Mouse (Mus musculus) B cell, adult 2 months (primary cell): Measurements from ENCODE around the gene Acot2.

Experiments
- DNase-seq, 2 experiments: peaks; one replicate each; pipeline ENCODE4 v3.0.0; 2022

The Acot2 gene

GRCm38 (mm10) chr12:84038691-84039111, 51.0 kb downstream of the Acot2 start, which contains the start of gene Gm49366:
TSS of gene Gm49366 (plus strand) at chr12:84038935.
- peak in 1 of 2 experiments; percentile 11 for DNase-seq

- DNase-seq, result no peak
Measured at GRCm38 (mm10) chr12:84042248-84042647, 54.6 kb downstream of the Acot2 start.
